ENCODE assay signal across 16 mouse cellular contexts in genomic region chr19:28854831-28855230, GRCm38 (mm10).
"Had no signal": no experiment of that assay in that cellular context is flagged by ENCODE, and none has a peak within 500 bp of the region (broad histone marks: within the 10 kb centered on the region; RNA-seq: fewer than 3 reads in every experiment).

No protein-coding gene starts in this region.

- H3K27me3 ChIP-seq: neural tube, embryonic 13.5 days; neural tube, embryonic 15.5 days; stomach, embryonic 15.5 days had no signal

- H3K27ac ChIP-seq: neural tube, embryonic 13.5 days; neural tube, embryonic 15.5 days; stomach, embryonic 15.5 days; stomach, postnatal 0 days had no signal

- H3K9ac ChIP-seq: neural tube, embryonic 13.5 days; neural tube, embryonic 15.5 days; stomach, embryonic 15.5 days had no signal

- H3K4me1 ChIP-seq: neural tube, embryonic 13.5 days; neural tube, embryonic 15.5 days; stomach, embryonic 15.5 days had no signal

- H3K36me3 ChIP-seq: neural tube, embryonic 13.5 days; neural tube, embryonic 15.5 days; stomach, embryonic 15.5 days had no signal

- H3K9me3 ChIP-seq: neural tube, embryonic 13.5 days; neural tube, embryonic 15.5 days; stomach, embryonic 15.5 days had no signal

- DNase-seq: retina, postnatal 1 day; right cerebral cortex, adult 18-20 months; right cerebral cortex, postnatal 14 days; right cerebral cortex, postnatal 25 days; right cerebral cortex, postnatal 4 days; spleen, adult 18-20 months; thymus, adult 18-20 months; thymus, adult 2 months; thymus, postnatal 14 days; thymus, postnatal 25 days; thymus, postnatal 36 days; thymus, postnatal 4 days had no signal

- H3K4me3 ChIP-seq: neural tube, embryonic 13.5 days; neural tube, embryonic 15.5 days; stomach, embryonic 15.5 days had no signal

- H3K4me2 ChIP-seq: neural tube, embryonic 13.5 days; neural tube, embryonic 15.5 days; stomach, embryonic 15.5 days had no signal
